Mouse (Mus musculus) cortical plate, adult 2 months (tissue): ENCODE results near the gene Gtsf1l.

Experiments
- CTCF ChIP-seq: fragments of 200-500 bp; IDR thresholded peaks from 2 replicates; pipeline ENCODE4 v1.5.1; 2011; ENCODE audit warnings: mild to moderate bottlenecking, control low read depth, low read length; ENCODE audit not compliant: insufficient read depth; ENCODE audit errors: extremely low read depth
- POLR2A ChIP-seq: fragments of 200-500 bp; IDR thresholded peaks from 2 replicates; pipeline ENCODE4 v1.6.1; 2011; ENCODE audit warnings: mild to moderate bottlenecking, low read length, control low read depth; ENCODE audit not compliant: insufficient read depth; ENCODE audit errors: extremely low read depth

- no peak for TF ChIP-seq CTCF
- TF ChIP-seq POLR2A, result no peak
Observed at GRCm38 (mm10) chr2:163095784-163096183, 8.1 kb upstream of the Gtsf1l start.
